Mouse (Mus musculus) gastrocnemius, postnatal 36 days (tissue): ENCODE data around the gene Gab3. TPM values are rescaled to one million over a fixed set of nuclear protein-coding genes. Genes with fewer than 3 reads are reported as not detected.

Experiments
- DNase-seq, 2 experiments: peaks; one replicate each; pipeline ENCODE4 v3.0.0; 2022
- intact Hi-C: fragments of 180-260 bp; cut with DNase I; formaldehyde crosslinking; loops from one replicate; pipeline ENCODE4 v1.15.1; 2025
- long read RNA-seq, 2 experiments: library from polyadenylated mRNA; stranded (forward); transcript quantifications; one replicate each; pipeline ENCODE4 v2.0.0; 2021
- total RNA-seq, 2 experiments: library from RNA; stranded (reverse); gene quantifications; 2 replicates each; pipeline ENCODE4 v1.2.3; 2021

Gene Gab3
- total RNA-seq, result under 1 TPM; 0.52 to 0.84 TPM
- long read RNA-seq, experiment 1, result 0 reads
- long read RNA-seq, experiment 2, partial matches to known transcripts, result 0 of 1 reads
- long read RNA-seq, experiment 2, other reads (novel, unspliced or antisense), result 0 of 1 reads

GRCm38 (mm10) chrX:75084774-75085508, at the start of gene Gab3:
Gene Gab3, minus strand, starts transcription at chrX:75085458.
- intact Hi-C loops, result no loop called here
- peak; percentile 28 to 31 for DNase-seq

- intact Hi-C loops, result no loop called here
- peak; percentile 66 to 71 for DNase-seq
Observed at GRCm38 (mm10) chrX:75130467-75131160, 45.4 kb upstream of the Gab3 start, which contains the start of gene Mpp1. Gene Mpp1, minus strand, starts transcription at chrX:75131016.

- no peak for DNase-seq
- intact Hi-C loops, result no loop called here
Observed at GRCm38 (mm10) chrX:75129474-75129873, 44.2 kb upstream of the Gab3 start.

- DNase-seq, result no peak
- intact Hi-C loops, result no loop called here
Observed at GRCm38 (mm10) chrX:75128333-75128980, 43.2 kb upstream of the Gab3 start.

DNA sequence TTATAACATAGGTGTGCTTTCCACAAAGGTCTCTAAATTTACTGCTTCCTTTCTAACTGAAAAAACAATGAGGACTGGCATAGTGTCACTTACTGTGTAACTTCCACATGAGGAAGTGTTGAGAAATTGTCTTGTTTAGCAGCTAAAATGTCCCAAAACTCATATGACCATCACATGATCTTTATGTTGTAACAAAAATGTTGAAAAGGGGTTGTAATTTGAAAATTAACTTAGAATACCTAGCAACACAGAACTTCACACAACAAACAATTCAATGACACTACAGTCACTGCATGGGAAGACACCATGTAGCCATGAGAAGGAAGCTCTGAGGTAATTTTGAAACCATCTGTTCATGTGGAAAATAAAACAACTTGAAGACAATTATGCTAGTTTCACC, 41.6 kb upstream of the Gab3 start:
- intact Hi-C loops, result no loop called here

GRCm38 (mm10) chrX:75125606-75126005, 40.3 kb upstream of the Gab3 start:
- no peak for DNase-seq
- intact Hi-C loops, result no loop called here

More for the DNA sequence above, 41.6 kb upstream of the Gab3 start:
- no peak for DNase-seq

GRCm38 (mm10) chrX:75115550-75115949, 30.3 kb upstream of the Gab3 start:
- no peak for DNase-seq
- intact Hi-C loops, result no loop called here

DNA sequence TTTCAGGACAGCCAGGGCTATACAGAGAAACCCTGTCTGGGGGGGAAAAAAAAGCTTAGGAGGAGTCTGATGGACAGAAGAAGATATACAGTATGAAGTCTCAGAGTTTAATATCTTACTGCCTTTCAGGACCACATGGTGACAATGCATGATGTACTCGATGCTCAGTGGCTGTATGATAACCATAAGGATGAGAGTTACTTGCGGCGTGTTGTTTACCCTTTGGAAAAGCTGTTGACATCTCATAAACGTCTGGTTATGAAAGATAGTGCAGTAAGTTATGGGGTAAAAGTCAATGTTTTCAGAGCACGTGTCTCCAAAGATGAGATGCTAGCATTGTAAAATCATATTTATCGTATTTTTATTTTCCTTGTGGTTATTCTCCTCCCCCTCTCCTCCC, 17.0 kb upstream of the Gab3 start:
- intact Hi-C loops, result no loop called here
- DNase-seq, result no peak

DNA sequence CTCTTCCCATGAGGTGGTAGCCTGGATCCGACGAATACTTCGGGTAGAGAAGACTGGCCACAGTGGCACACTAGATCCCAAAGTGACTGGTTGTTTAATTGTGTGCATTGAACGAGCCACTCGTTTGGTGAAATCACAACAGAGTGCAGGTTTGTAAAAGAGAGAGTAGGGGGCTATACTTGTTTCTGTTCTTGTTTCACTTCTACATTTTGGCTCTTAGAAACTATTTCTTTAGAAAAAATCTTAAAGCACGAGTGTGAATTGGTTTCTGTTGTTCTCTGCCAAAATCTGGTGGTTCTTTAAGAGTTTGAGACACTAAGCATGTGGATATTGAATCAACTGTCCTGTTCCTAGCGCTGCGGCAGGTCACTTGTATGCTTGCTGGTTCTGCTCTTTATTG, 13.5 kb upstream of the Gab3 start:
- intact Hi-C loops, result no loop called here
- no peak for DNase-seq

- no peak for DNase-seq
- intact Hi-C loops, result no loop called here
Observed at GRCm38 (mm10) chrX:75096163-75096770, 11.0 kb upstream of the Gab3 start.

DNA sequence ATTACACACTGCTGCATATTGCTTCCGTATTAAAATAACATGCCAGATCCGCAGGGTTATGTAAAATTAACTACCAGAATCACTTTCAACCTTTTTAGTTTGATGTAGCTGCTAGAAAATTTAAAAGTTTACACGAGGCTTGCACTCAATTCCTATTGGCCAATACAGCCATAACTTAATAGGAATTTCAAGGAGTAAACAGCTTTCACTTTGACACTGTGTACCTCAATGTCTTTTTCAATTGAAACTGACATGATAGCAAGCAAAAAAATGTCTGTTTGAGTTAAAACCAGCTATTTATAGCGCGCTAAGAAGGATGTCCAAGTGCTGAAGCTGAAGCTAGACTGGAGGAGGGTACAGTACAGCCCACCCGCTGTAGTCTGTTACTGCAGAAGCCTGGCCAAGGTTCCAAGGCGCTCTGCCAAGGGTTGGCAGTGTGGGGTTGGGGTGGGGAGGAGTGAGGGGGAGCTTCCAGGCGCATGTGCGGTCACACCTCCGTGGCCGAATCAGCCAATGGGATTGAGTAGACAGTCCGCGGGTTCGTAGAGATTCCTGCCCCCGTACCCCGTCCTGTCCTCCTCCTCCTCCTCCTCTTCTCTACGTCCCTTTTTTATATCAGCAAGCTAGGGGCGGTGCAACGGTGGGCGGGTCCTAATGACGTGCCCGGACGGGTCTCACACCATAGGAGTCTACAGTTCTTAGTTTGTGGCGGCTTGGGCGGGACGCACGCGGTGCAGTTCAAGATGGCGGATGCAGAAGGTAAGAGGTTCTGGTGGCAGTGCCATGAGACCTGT, 10.3 kb upstream of the Gab3 start, which contains the start of gene Dkc1:
Gene Dkc1 (plus strand): TSS at position 486 of the 794 bp plus-strand sequence.
- DNase-seq, result peak; percentile 84 to 90
- intact Hi-C loops, result no loop called here

DNA sequence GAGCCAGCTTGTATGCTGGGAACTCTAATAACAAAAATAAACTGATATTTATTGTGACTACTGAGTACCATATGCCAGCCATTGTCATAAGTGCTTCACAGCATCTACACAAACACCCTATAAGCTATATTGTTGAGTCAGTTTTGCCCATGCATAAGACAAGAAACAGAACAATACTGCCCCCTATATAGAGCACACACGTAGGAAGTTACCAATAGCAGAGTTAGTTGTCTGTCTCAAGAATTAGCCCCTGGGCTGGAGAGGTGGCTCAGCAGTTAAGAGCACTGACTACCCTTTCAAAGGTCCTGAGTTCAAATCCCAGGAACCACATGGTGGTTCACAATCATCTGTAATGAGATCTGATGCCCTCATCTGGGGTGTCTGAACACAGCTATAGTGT, 396 bp upstream of the Gab3 start:
- intact Hi-C loops, result no loop called here
- DNase-seq, result no peak

DNA sequence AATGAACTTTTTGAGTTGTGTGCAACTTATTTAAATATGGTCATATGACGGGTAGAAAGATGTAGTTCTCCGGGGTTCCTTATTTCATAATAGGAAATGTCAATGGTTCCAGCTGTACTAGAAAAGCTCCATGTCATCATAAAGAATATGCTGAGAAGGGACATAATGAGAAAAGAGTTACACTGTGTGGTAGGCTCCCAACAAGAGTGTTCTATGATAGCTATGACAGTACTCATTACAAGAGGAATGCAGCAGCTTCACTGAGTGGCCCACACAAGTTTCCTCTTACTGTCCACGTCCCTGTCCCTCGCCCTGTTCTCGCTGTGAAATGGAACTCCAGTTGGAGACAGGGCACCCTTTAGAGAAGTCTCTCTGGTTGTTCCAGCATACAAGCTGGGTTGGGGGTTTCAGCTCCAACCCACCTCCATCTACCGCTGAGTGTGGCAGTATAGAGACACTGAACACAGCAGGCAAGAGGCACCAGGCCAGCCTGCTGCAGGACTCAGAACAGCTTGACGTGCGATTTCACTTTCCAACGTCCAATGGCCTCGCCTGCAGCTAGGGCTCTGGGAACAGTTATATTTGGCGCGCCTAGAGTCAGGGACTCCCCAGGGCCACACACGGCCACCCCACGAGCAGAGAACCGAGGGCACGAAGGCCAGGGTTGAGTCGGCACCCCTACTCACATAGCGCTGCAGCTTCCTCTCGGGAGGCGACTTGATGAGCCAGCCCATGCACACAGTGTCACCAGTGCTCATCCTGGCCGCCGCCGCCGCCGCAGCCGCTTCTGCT, 1.1 kb downstream of the Gab3 start:
- intact Hi-C loops, result no loop called here
- peak in 1 of 2 experiments; percentile 18 for DNase-seq

GRCm38 (mm10) chrX:75082351-75082750, 2.9 kb downstream of the Gab3 start:
- no peak for DNase-seq
- intact Hi-C loops, result no loop called here

DNA sequence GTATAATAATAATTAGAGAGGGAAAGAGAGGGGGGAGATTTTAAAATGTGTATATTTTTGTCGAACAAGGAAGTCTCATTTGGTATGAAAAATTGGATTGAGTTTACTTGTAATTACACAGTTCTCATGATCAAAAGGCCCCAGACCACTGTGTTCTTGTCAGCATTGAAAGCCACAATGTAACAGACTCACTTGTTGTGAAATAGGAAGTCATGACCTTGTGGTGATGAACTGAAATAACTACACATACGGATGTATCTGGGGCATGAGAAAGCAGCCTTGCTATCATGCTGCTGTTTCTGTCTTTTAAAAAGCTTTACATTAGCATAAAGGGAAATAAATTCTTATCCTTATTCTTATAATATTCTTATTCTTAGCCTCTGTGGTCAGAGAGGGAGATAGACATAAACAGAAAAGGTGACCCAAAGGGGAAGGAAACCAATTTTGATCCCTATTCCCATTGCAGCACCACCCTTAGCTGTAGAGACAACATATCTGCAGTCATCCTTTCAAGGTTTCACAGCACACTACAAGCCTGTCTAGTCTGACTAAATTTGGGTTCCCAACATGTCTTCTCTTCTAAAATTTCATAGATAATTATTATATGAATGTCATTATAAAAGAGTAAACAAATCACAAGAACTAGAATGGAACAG, 29.0 kb downstream of the Gab3 start:
- no peak for DNase-seq
- intact Hi-C loops, result no loop called here

- intact Hi-C loops, result no loop called here
- peak in 1 of 2 experiments; percentile 9 for DNase-seq
Observed at GRCm38 (mm10) chrX:75046921-75047635, 38.2 kb downstream of the Gab3 start.

DNA sequence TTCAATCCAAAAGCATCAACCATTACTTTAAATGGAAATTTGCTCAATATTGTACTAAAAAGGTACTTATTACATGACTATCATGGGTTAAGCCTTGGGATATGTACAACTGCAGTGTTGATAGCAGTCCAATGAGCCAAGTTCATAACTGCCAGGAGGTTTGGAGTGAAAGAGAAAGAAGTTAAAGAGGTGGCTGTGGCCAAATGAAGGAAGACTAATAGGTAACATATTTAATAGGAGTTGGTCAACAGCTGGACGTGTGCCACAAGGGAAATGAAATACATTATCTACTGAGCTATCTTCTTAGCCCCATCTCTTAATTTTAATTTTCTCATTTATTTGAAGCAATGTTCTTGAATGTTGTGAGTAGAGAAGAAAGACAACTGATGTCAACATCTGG, 39.3 kb downstream of the Gab3 start:
- intact Hi-C loops, result no loop called here
- DNase-seq, result no peak

DNA sequence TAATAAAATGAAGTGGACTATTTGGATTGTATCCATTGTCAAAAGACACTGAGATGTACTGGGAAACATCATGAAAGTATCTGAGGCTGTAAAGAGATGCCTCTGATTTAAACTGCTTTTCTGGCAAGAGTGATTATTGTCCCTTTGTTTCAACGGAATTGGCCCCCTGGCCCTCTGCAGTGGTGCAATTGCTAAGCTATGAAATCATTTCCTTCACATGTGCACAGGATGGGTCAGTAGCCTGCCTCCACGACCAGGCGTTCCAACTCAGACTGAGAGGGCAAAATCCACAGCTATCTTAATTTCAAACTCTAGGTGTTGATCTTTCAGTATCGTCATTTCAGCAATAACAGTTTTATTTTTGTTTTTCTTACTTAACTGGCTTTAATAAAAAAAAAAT, 40.7 kb downstream of the Gab3 start:
- intact Hi-C loops, result no loop called here
- peak in 1 of 2 experiments; percentile 5 for DNase-seq
